ENCODE assay signal across 8 mouse cellular contexts in the genomic region with DNA sequence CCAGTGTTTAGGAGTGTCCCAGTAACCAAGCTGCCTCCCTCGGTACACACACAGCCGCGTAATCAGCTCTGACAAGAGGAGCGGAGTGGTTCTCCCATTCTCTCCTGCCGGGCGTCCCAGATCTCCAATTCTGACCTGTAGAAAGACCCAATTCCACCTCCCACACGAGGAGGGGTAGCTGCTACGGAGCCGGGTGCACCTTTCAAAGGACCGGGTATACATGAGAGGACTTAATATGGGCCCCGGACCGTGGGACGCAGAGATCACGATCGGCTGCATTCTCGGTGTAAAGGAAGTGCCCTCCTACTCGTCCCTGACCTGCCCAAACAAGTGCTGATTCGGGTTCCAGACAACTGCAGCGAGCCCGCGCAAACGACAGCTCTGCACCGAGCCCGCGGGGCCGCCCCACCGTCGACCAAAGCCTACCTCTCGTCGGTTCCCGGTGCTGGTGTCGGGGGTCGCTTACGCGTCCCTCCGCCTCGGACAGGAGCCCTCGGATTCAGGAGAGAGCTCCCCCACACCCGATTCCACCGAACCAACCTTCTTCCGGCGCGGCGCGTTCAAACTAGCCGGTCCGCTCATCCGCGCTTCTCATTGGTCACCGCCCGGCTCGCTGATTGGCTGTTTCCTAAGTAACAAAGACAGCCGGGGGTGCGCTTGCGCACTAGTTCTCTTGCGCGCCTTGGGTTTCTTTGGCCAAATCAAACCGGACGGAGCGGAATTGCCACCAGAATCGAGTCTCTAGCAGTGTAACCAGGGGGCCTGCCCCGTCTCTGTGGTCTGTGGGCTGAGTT. TPM values are rescaled to one million over a fixed set of nuclear protein-coding genes. Genes with fewer than 3 reads are reported as not detected.
A peak's percentile ranks its signal among the peaks of the same experiment; 100 is the strongest.
DNase-seq lines count a peak whose midpoint lies in the region; ATAC-seq and TF ChIP-seq lines count a peak whose summit lies in the region.

A gene (minus strand): TSS at position 568 of the 794 bp plus-strand sequence.

- H3K9me3 ChIP-seq in E14TG2a.4 (ENCODE audit: low read length), result no peaks in the 10 kb centered on the region
- H3K9me3 ChIP-seq in forebrain, embryonic 12.5 days, result no peaks in the 10 kb centered on the region
- H3K9me3 ChIP-seq in heart, postnatal 0 days (replicated peaks; ENCODE audit: control insufficient read depth, low read length), result no peaks in the 10 kb centered on the region
- no peaks in the 10 kb centered on the region for H3K9me3 ChIP-seq in liver, embryonic 16.5 days (replicated peaks; ENCODE audit: control insufficient read depth, low read length)
- H3K9me3 ChIP-seq in neural tube, embryonic 13.5 days, result no peaks in the 10 kb centered on the region

- peak; percentile 98 for DNase-seq in c-Kit-positive CD71-positive TER-119-positive erythroid progenitor cells, embryonic 14.5 days (ENCODE audit: low spot score)
- DNase-seq in heart, postnatal 0 days (ENCODE audit: low spot score), result peak; percentile 96
- DNase-seq in kidney, postnatal 4 days, result peak; percentile 97 to 98

- peak within 1 kb of the TSS; percentile 96 for H3K4me3 ChIP-seq in E14TG2a.4 (replicated peaks; ENCODE audit: low read length)
- H3K4me3 ChIP-seq in forebrain, embryonic 12.5 days (replicated peaks), result peak within 1 kb of the TSS; percentile 77
- peak within 1 kb of the TSS; percentile 73 for H3K4me3 ChIP-seq in heart, postnatal 0 days (ENCODE audit: low read depth, low read length)
- H3K4me3 ChIP-seq in liver, embryonic 16.5 days (ENCODE audit: low read depth, low read length), result peak within 1 kb of the TSS; percentile 94
- peak within 1 kb of the TSS; percentile 61 for H3K4me3 ChIP-seq in neural tube, embryonic 13.5 days
- H3K4me3 ChIP-seq in testis, adult 2 months (ENCODE audit: control insufficient read depth, low read depth, low read length), result peak within 1 kb of the TSS; percentile 89

- under 1% methylated on average over 62 of the region's 62 CpGs for WGBS in forebrain, embryonic 12.5 days
- WGBS in heart, postnatal 0 days, result under 1% methylated on average over 62 of the region's 62 CpGs
- WGBS in liver, embryonic 16.5 days (ENCODE audit: insufficient replicate concordance), result under 1% methylated on average over 62 of the region's 62 CpGs
- WGBS in neural tube, embryonic 13.5 days, result under 1% methylated on average over 62 of the region's 62 CpGs

- peaks cover 33% of the 10 kb centered on the region for H3K36me3 ChIP-seq in E14TG2a.4 (ENCODE audit: insufficient read depth, low read length)
- H3K36me3 ChIP-seq in forebrain, embryonic 12.5 days (replicated peaks), result peaks cover 6% of the 10 kb centered on the region; the same call in 1 of the 2 replicates
- H3K36me3 ChIP-seq in heart, postnatal 0 days (replicated peaks; ENCODE audit: control insufficient read depth, insufficient read depth, low read length), result no peaks in the 10 kb centered on the region; the same call in 1 of the 2 replicates
- H3K36me3 ChIP-seq in liver, embryonic 16.5 days (ENCODE audit: control insufficient read depth, insufficient read depth), result peaks cover 9% of the 10 kb centered on the region
- no peaks in the 10 kb centered on the region for H3K36me3 ChIP-seq in neural tube, embryonic 13.5 days
- H3K36me3 ChIP-seq in testis, adult 2 months (ENCODE audit: control insufficient read depth, insufficient read depth, low read length), result no peaks in the 10 kb centered on the region

- TF ChIP-seq POLR2A in testis, adult 2 months (IDR thresholded peaks at IDR 0.05; ENCODE audit: control insufficient read depth, low read depth, low read length), result peak; percentile 33; the same call in 1 of the 2 replicates

- no peak for TF ChIP-seq CTCF in E14TG2a.4 (conservative IDR thresholded peaks at IDR 0.05; ENCODE audit: low read length)
- TF ChIP-seq CTCF in heart, postnatal 0 days (IDR thresholded peaks at IDR 0.05; ENCODE audit: low read depth), result no peak
- no peak for TF ChIP-seq CTCF in testis, adult 2 months (IDR thresholded peaks at IDR 0.05; ENCODE audit: control insufficient read depth, insufficient read depth, insufficient replicate concordance, low read depth, low read length)

- peak within 1 kb of the TSS; percentile 96 for H3K27ac ChIP-seq in forebrain, embryonic 12.5 days
- H3K27ac ChIP-seq in heart, postnatal 0 days (ENCODE audit: low read depth), result peak within 1 kb of the TSS; percentile 73
- H3K27ac ChIP-seq in liver, embryonic 16.5 days (ENCODE audit: low read length), result peak within 1 kb of the TSS; percentile 97
- peak within 1 kb of the TSS; percentile 83 for H3K27ac ChIP-seq in neural tube, embryonic 13.5 days (replicated peaks)
- peak within 1 kb of the TSS; percentile 85 for H3K27ac ChIP-seq in testis, adult 2 months (ENCODE audit: control insufficient read depth, insufficient read depth, low read depth, low read length)

- H3K4me1 ChIP-seq in E14TG2a.4 (replicated peaks; ENCODE audit: low read depth, low read length), result peaks cover 45% of the 10 kb centered on the region
- H3K4me1 ChIP-seq in forebrain, embryonic 12.5 days, result peaks cover 33% of the 10 kb centered on the region
- H3K4me1 ChIP-seq in heart, postnatal 0 days (ENCODE audit: control insufficient read depth, insufficient read depth), result peaks cover 4% of the 10 kb centered on the region
- peaks cover 18% of the 10 kb centered on the region for H3K4me1 ChIP-seq in liver, embryonic 16.5 days (ENCODE audit: control insufficient read depth, low read depth, low read length)
- peaks cover 36% of the 10 kb centered on the region for H3K4me1 ChIP-seq in neural tube, embryonic 13.5 days (replicated peaks)
- H3K4me1 ChIP-seq in testis, adult 2 months (ENCODE audit: control insufficient read depth, insufficient read depth, low read length), result peaks cover 3% of the 10 kb centered on the region; the same call in 1 of the 2 replicates

- no peaks in the 10 kb centered on the region for H3K27me3 ChIP-seq in E14TG2a.4 (ENCODE audit: insufficient read depth, low read length)
- H3K27me3 ChIP-seq in forebrain, embryonic 12.5 days, result 0 out of 2 replicates have a peak, but pooled peaks cover 3% of the 10 kb centered on the region
- H3K27me3 ChIP-seq in heart, postnatal 0 days (ENCODE audit: control insufficient read depth, insufficient read depth, low read length), result no peaks in the 10 kb centered on the region
- no peaks in the 10 kb centered on the region for H3K27me3 ChIP-seq in liver, embryonic 16.5 days (ENCODE audit: control insufficient read depth, insufficient read depth, low read depth, low read length)
- peaks cover 8% of the 10 kb centered on the region; the same call in 1 of the 2 replicates for H3K27me3 ChIP-seq in neural tube, embryonic 13.5 days
- no peaks in the 10 kb centered on the region for H3K27me3 ChIP-seq in testis, adult 2 months (ENCODE audit: control insufficient read depth, insufficient read depth, low read length)

- peak within 1 kb of the TSS; percentile 71 for H3K9ac ChIP-seq in forebrain, embryonic 12.5 days
- H3K9ac ChIP-seq in heart, postnatal 0 days (replicated peaks; ENCODE audit: low read depth, low read length), result peak within 1 kb of the TSS; percentile 59
- peak within 1 kb of the TSS; percentile 95 for H3K9ac ChIP-seq in liver, embryonic 16.5 days (ENCODE audit: low read depth, low read length)
- H3K9ac ChIP-seq in neural tube, embryonic 13.5 days, result peak within 1 kb of the TSS; percentile 64

- no peak for TF ChIP-seq EP300 in heart, postnatal 0 days (IDR thresholded peaks at IDR 0.05; ENCODE audit: low read depth)

- peak; percentile 93 for ATAC-seq in forebrain, embryonic 12.5 days (ENCODE audit: low FRiP score)
- peak; percentile 95 for ATAC-seq in heart, postnatal 0 days (ENCODE audit: insufficient read depth, low read depth)
- ATAC-seq in liver, embryonic 16.5 days (ENCODE audit: low read depth), result peak; percentile 93
- peak; percentile 94 for ATAC-seq in neural tube, embryonic 13.5 days (ENCODE audit: low read depth)

- H3K4me2 ChIP-seq in forebrain, embryonic 12.5 days, result peak within 1 kb of the TSS; percentile 65
- peak within 1 kb of the TSS; percentile 67 for H3K4me2 ChIP-seq in heart, postnatal 0 days (ENCODE audit: low read depth, low read length)
- peak within 1 kb of the TSS; percentile 74 for H3K4me2 ChIP-seq in liver, embryonic 16.5 days (ENCODE audit: low read depth, low read length)
- H3K4me2 ChIP-seq in neural tube, embryonic 13.5 days, result peak within 1 kb of the TSS; percentile 82

RNA-seq across cellular contexts. Expression of the gene that starts here (rescaled TPM):
- polyA plus RNA-seq in forebrain, embryonic 12.5 days (2016; fragmentation: Nextera tagmentation; extraction: Ambion mirVana), result 10.8 and 13.0 TPM in 2 replicates
- total RNA-seq in heart, postnatal 0 days (2014; rRNA removed; ENCODE audit: low replicate concordance), result 9.6 and 24.5 TPM in 2 replicates
- 1.2 and 1.3 TPM in 2 replicates for polyA plus RNA-seq in heart, postnatal 0 days (2015; fragmentation: Nextera tagmentation; extraction: Ambion mirVana)
- 10.9 and 11.0 TPM in 2 replicates for polyA plus RNA-seq in liver, embryonic 16.5 days (2015; fragmentation: Nextera tagmentation; extraction: Ambion mirVana)
- 1.7 and 2.5 TPM in 2 replicates for polyA plus RNA-seq in neural tube, embryonic 13.5 days (2015; fragmentation: Nextera tagmentation; extraction: Ambion mirVana)
- 25.9 and 26.7 TPM in 2 replicates for polyA plus RNA-seq in testis, adult 2 months (2012; rRNA removed)

Comparison
In these comparisons a context has a peak if more than half of its experiments do, and no peak if none do; other contexts are left out.
1. Peak in every context shown above with its lines: DNase-seq, ATAC-seq, H3K4me3 ChIP-seq and H3K27ac ChIP-seq.